Mouse (Mus musculus): Measurements from ENCODE around the gene Ppp6r2. TPM values are rescaled to one million over a fixed set of nuclear protein-coding genes. Genes with fewer than 3 reads are reported as not detected.

The Ppp6r2 gene
- polyA plus RNA-seq, 1 experiment from 2014 or later: 26.8 TPM

- Histone ChIP-seq H3K27ac (no peak overlapping the region), H3K4me3 (replicated peaks; ENCODE audit: low read depth, low read length) (no peak overlapping the region), H3K9ac (ENCODE audit: low read depth, low read length) (no peak overlapping the region), H3K36me3 (ENCODE audit: insufficient read depth, low read length) (peaks cover 36% of the 10 kb centered on the region), H3K27me3 (ENCODE audit: insufficient read depth, low read length) (no peaks in the 10 kb centered on the region), H3K4me2 (ENCODE audit: low read length) (no peak overlapping the region), H3K4me1 (replicated peaks; ENCODE audit: insufficient read depth, low read length) (no peaks in the 10 kb centered on the region), H3K9me3 (replicated peaks; ENCODE audit: low read length) (no peaks in the 10 kb centered on the region)
- DNase-seq (ENCODE audit: low spot score): no peak
- TF ChIP-seq CTCF (IDR thresholded peaks at IDR 0.05; ENCODE audit: low read depth): no peak
- no peak for ATAC-seq (replicated peaks; ENCODE audit: low FRiP score, low read depth)
- 69% methylated on average over 3 of the region's 3 CpGs for WGBS
Measured at GRCm38 (mm10) chr15:89275497-89275896, 64.1 kb downstream of the Ppp6r2 start.

DNA sequence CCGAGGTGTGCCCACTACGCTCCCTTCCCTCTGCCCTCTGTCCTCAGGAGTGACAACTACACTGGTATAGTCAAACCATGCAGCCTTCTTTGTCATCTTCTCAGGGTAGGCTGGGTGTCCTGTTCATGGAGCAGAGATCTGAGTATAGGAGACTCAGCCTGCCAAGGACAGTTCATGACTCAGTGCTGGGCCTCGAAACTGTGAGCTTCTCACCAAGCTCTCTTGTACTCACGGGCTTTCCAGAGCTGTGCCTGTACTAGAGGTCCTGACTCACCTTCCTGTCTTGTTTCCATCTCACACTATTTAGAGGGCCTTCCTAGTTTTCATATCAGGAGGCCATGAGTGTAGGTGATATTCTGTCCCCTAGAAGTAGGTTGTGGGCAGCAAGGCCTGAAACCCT lies 66.0 kb downstream of the Ppp6r2 start:
- Histone ChIP-seq H3K4me2 (ENCODE audit: low read length) (no peak overlapping the region), H3K9me3 (replicated peaks; ENCODE audit: low read length) (no peaks in the 10 kb centered on the region), H3K9ac (ENCODE audit: low read depth, low read length) (no peak overlapping the region), H3K36me3 (ENCODE audit: insufficient read depth, low read length) (peaks cover 48% of the 10 kb centered on the region), H3K4me1 (replicated peaks; ENCODE audit: insufficient read depth, low read length) (no peaks in the 10 kb centered on the region), H3K4me3 (replicated peaks; ENCODE audit: low read depth, low read length) (no peak overlapping the region), H3K27me3 (ENCODE audit: insufficient read depth, low read length) (no peaks in the 10 kb centered on the region), H3K27ac (no peak overlapping the region)
- no peak for DNase-seq (ENCODE audit: low spot score)
- WGBS: 89% methylated on average over 4 of the region's 4 CpGs
- no peak for TF ChIP-seq CTCF (IDR thresholded peaks at IDR 0.05; ENCODE audit: low read depth)
- ATAC-seq (replicated peaks; ENCODE audit: low FRiP score, low read depth): no peak

DNA sequence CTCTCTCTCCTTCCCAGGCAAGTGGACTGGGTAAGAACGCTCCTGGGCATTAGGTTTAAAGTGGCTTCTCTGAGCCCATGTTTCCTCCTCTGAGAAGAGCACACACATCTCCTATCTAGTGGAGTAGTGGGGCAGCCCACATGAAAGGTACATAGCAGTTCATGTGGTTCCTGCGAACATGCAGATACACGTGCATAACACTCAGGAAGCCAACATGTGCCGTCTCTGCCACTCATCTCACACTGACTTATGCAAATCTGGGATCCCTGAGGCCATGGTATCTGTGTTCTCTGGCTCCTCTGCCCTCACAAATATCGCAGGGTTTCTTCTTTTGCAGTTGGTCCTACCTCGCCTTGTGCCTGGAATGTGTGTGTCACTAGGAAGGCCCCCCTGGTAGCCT lies 71.2 kb downstream of the Ppp6r2 start:
- no peak for TF ChIP-seq CTCF (IDR thresholded peaks at IDR 0.05; ENCODE audit: low read depth)
- H3K9ac ChIP-seq (ENCODE audit: low read depth, low read length): no peak overlapping the region
- DNase-seq (ENCODE audit: low spot score) (no peak), ATAC-seq (replicated peaks; ENCODE audit: low FRiP score, low read depth) (no peak)
- peaks cover 49% of the 10 kb centered on the region for H3K36me3 ChIP-seq (ENCODE audit: insufficient read depth, low read length)
- H3K27ac ChIP-seq: no peak overlapping the region
- H3K27me3 ChIP-seq (ENCODE audit: insufficient read depth, low read length): no peaks in the 10 kb centered on the region
- no peaks in the 10 kb centered on the region for H3K9me3 ChIP-seq (replicated peaks; ENCODE audit: low read length)
- no peak overlapping the region for H3K4me2 ChIP-seq (ENCODE audit: low read length)
- H3K4me3 ChIP-seq (replicated peaks; ENCODE audit: low read depth, low read length): no peak overlapping the region
- whole genome bisulfite sequencing: 85% methylated on average over 6 of the region's 6 CpGs
- H3K4me1 ChIP-seq (replicated peaks; ENCODE audit: insufficient read depth, low read length): no peaks in the 10 kb centered on the region

DNA sequence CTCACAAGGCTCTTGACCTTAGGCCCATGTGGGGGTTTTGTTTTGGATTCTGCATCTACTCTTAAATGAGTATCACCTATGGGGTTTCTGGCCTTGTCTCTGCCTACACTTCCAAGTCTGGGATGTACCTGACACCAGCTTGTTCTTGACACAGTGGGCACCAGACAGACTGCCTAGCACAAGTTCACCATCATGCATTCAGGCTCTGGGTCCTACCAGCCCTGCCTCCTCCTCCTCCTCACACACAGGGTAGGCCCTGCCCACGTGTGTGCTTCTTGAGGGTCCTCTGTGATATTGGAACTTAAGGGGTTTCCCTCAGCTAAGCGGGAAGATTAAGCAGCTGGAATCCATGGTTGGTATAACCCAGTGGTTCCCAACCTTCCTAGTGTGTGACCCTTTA lies 72.7 kb downstream of the Ppp6r2 start:
- WGBS: 58% methylated on average over 2 of the region's 2 CpGs
- Histone ChIP-seq H3K36me3 (ENCODE audit: insufficient read depth, low read length) (peaks cover 57% of the 10 kb centered on the region), H3K27me3 (ENCODE audit: insufficient read depth, low read length) (no peaks in the 10 kb centered on the region), H3K9me3 (replicated peaks; ENCODE audit: low read length) (no peaks in the 10 kb centered on the region), H3K4me1 (replicated peaks; ENCODE audit: insufficient read depth, low read length) (no peaks in the 10 kb centered on the region), H3K4me2 (ENCODE audit: low read length) (no peak overlapping the region), H3K9ac (ENCODE audit: low read depth, low read length) (no peak overlapping the region), H3K27ac (no peak overlapping the region), H3K4me3 (replicated peaks; ENCODE audit: low read depth, low read length) (no peak overlapping the region)
- ATAC-seq (replicated peaks; ENCODE audit: low FRiP score, low read depth): no peak
- no peak for TF ChIP-seq CTCF (IDR thresholded peaks at IDR 0.05; ENCODE audit: low read depth)
- DNase-seq (ENCODE audit: low spot score): no peak

DNA sequence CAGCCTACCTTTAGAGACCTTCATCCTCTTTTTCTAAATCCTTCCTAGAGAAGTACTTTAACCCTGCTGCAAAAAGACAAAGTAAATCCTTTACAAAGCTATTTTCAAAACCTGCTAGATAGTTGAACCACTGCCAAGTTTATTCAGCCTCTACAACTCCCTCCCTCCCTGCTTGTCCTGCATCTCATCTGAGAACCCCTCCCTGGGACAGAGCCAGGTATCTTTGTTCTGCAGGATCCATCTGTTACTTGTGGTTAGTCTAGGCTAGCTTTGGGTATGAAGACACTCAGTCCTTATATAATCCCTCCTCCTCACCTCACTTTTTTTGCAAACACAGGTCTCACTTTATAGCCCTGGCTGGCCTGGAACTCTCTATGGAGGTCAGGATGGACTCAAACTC lies 73.7 kb downstream of the Ppp6r2 start:
- no peaks in the 10 kb centered on the region for H3K4me1 ChIP-seq (replicated peaks; ENCODE audit: insufficient read depth, low read length)
- H3K4me2 ChIP-seq (ENCODE audit: low read length): no peak overlapping the region
- no peak overlapping the region for H3K9ac ChIP-seq (ENCODE audit: low read depth, low read length)
- H3K27ac ChIP-seq: no peak overlapping the region
- H3K36me3 ChIP-seq (ENCODE audit: insufficient read depth, low read length): peaks cover 66% of the 10 kb centered on the region
- no peaks in the 10 kb centered on the region for H3K9me3 ChIP-seq (replicated peaks; ENCODE audit: low read length)
- DNase-seq (ENCODE audit: low spot score) (no peak), ATAC-seq (replicated peaks; ENCODE audit: low FRiP score, low read depth) (no peak)
- no peak overlapping the region for H3K4me3 ChIP-seq (replicated peaks; ENCODE audit: low read depth, low read length)
- no peaks in the 10 kb centered on the region for H3K27me3 ChIP-seq (ENCODE audit: insufficient read depth, low read length)
- TF ChIP-seq CTCF (IDR thresholded peaks at IDR 0.05; ENCODE audit: low read depth): no peak

DNA sequence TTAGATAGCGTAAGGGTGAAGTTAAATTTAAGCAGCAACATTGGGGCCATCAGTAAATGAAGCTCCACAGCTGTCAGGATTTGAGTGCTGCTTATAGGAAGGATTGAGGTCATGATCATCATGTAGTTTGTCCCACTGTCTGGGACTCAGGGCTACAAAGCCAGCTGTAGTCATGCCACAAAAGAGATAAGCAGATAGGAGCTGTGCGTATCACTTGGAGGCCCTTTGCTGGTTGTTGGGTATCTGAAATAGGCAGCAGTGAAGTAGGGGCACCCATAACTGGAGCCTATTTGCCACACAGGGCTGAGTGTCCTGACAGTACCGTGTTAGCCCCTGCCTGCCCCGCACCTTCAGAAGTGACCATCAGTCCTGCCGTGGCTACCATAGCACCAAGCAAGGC lies 74.1 kb downstream of the Ppp6r2 start:
- no peak overlapping the region for H3K9ac ChIP-seq (ENCODE audit: low read depth, low read length)
- no peaks in the 10 kb centered on the region for H3K9me3 ChIP-seq (replicated peaks; ENCODE audit: low read length)
- no peak for TF ChIP-seq CTCF (IDR thresholded peaks at IDR 0.05; ENCODE audit: low read depth)
- no peaks in the 10 kb centered on the region for H3K4me1 ChIP-seq (replicated peaks; ENCODE audit: insufficient read depth, low read length)
- no peak overlapping the region for H3K27ac ChIP-seq
- ATAC-seq (replicated peaks; ENCODE audit: low FRiP score, low read depth): no peak
- no peak for DNase-seq (ENCODE audit: low spot score)
- WGBS: 94% methylated on average over 5 of the region's 5 CpGs
- H3K36me3 ChIP-seq (ENCODE audit: insufficient read depth, low read length): peaks cover 63% of the 10 kb centered on the region
- no peak overlapping the region for H3K4me2 ChIP-seq (ENCODE audit: low read length)
- no peaks in the 10 kb centered on the region for H3K27me3 ChIP-seq (ENCODE audit: insufficient read depth, low read length)
- no peak overlapping the region for H3K4me3 ChIP-seq (replicated peaks; ENCODE audit: low read depth, low read length)

DNA sequence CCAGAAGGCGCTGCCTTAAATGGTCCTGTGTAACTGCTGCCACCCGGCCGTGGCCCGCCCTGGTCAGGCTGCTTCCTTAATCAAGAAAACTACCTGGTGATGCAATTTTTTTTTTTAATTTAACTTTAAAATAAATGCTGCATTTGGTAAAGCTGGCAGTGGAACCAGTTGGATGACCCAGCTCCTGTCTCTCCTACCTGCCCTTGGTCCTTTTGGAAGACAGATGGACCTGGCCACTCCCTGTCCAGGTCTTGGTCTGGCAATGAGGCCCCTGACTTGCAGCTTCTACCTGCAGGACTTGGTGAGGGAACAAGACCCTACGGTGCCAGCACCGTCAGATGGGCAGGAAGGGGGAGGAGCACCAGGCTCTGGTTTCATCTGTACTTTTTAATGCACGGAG lies 74.8 kb downstream of the Ppp6r2 start:
- H3K27ac ChIP-seq: no peak overlapping the region
- no peak overlapping the region for H3K9ac ChIP-seq (ENCODE audit: low read depth, low read length)
- H3K4me1 ChIP-seq (replicated peaks; ENCODE audit: insufficient read depth, low read length): no peaks in the 10 kb centered on the region
- H3K4me2 ChIP-seq (ENCODE audit: low read length): no peak overlapping the region
- no peaks in the 10 kb centered on the region for H3K27me3 ChIP-seq (ENCODE audit: insufficient read depth, low read length)
- 66% methylated on average over 7 of the region's 7 CpGs for WGBS
- H3K36me3 ChIP-seq (ENCODE audit: insufficient read depth, low read length): peaks cover 65% of the 10 kb centered on the region
- H3K9me3 ChIP-seq (replicated peaks; ENCODE audit: low read length): no peaks in the 10 kb centered on the region
- no peak for ATAC-seq (replicated peaks; ENCODE audit: low FRiP score, low read depth)
- TF ChIP-seq CTCF (IDR thresholded peaks at IDR 0.05; ENCODE audit: low read depth): no peak
- no peak for DNase-seq (ENCODE audit: low spot score)
- no peak overlapping the region for H3K4me3 ChIP-seq (replicated peaks; ENCODE audit: low read depth, low read length)
